Mouse (Mus musculus) spleen, postnatal 14 days (tissue): Measurements from ENCODE around the gene Cdkl4.
"Not testable (repeated sequence)": the region's sequence is repeated elsewhere in the genome, so short reads cannot be mapped to it uniquely, and the experiment has no call there.

Experiments
- DNase-seq, 2 experiments: peaks; one replicate each; pipeline ENCODE4 v3.0.0; 2021 to 2022; ENCODE audit warnings: low spot score in 2 of 2

Cdkl4 gene

GRCm38 (mm10) chr17:80563762-80564610 lies 13.6 kb downstream of the Cdkl4 start:
- peak in 1 of 2 experiments; percentile 20 for DNase-seq

- DNase-seq: no peak
Observed at GRCm38 (mm10) chr17:80562792-80563191, 14.8 kb downstream of the Cdkl4 start.

- peak; percentile 42 to 69 for DNase-seq
Observed at GRCm38 (mm10) chr17:80560669-80561401, 16.8 kb downstream of the Cdkl4 start.

- no peak for DNase-seq
Observed at GRCm38 (mm10) chr17:80559745-80560144, 17.9 kb downstream of the Cdkl4 start.

- DNase-seq: peak in 1 of 2 experiments; percentile 45
Observed at GRCm38 (mm10) chr17:80559050-80559449, 18.6 kb downstream of the Cdkl4 start.

GRCm38 (mm10) chr17:80558583-80558982 lies 19.0 kb downstream of the Cdkl4 start:
- DNase-seq: no peak

- DNase-seq: no peak
Observed at GRCm38 (mm10) chr17:80557461-80557860, 20.2 kb downstream of the Cdkl4 start.

- peak in 1 of 2 experiments; percentile 56 for DNase-seq
Observed at GRCm38 (mm10) chr17:80553318-80554270, 24.0 kb downstream of the Cdkl4 start.

- no peak for DNase-seq
Observed at GRCm38 (mm10) chr17:80552653-80553052, 25.0 kb downstream of the Cdkl4 start.

- no peak for DNase-seq
Observed at GRCm38 (mm10) chr17:80550981-80551380, 26.6 kb downstream of the Cdkl4 start.

GRCm38 (mm10) chr17:80546846-80547245 lies 30.8 kb downstream of the Cdkl4 start:
- no peak for DNase-seq

GRCm38 (mm10) chr17:80546227-80546626 lies 31.4 kb downstream of the Cdkl4 start:
- DNase-seq: no peak

GRCm38 (mm10) chr17:80543646-80544045 lies 34.0 kb downstream of the Cdkl4 start:
- no peak for DNase-seq

- DNase-seq: no peak
Observed at GRCm38 (mm10) chr17:80537136-80537535, 40.5 kb downstream of the Cdkl4 start.

- DNase-seq: no peak
Observed at GRCm38 (mm10) chr17:80535633-80536032, 42.0 kb downstream of the Cdkl4 start.

- DNase-seq: not testable (repeated sequence)
Observed at GRCm38 (mm10) chr17:80531351-80531750, 46.3 kb downstream of the Cdkl4 start.

- no peak for DNase-seq
Observed at GRCm38 (mm10) chr17:80523231-80523630, 54.4 kb downstream of the Cdkl4 start.

GRCm38 (mm10) chr17:80522229-80522556 lies 55.4 kb downstream of the Cdkl4 start:
- DNase-seq: no peak

- DNase-seq: no peak
Observed at GRCm38 (mm10) chr17:80521521-80522228, 55.9 kb downstream of the Cdkl4 start.

- no peak for DNase-seq
Observed at GRCm38 (mm10) chr17:80520537-80520936, 57.1 kb downstream of the Cdkl4 start.

- no peak for DNase-seq
Observed at GRCm38 (mm10) chr17:80518811-80519210, 58.8 kb downstream of the Cdkl4 start.
